Mouse (Mus musculus): ENCODE results near the gene Gm20532.

Gene Gm20532

DNA sequence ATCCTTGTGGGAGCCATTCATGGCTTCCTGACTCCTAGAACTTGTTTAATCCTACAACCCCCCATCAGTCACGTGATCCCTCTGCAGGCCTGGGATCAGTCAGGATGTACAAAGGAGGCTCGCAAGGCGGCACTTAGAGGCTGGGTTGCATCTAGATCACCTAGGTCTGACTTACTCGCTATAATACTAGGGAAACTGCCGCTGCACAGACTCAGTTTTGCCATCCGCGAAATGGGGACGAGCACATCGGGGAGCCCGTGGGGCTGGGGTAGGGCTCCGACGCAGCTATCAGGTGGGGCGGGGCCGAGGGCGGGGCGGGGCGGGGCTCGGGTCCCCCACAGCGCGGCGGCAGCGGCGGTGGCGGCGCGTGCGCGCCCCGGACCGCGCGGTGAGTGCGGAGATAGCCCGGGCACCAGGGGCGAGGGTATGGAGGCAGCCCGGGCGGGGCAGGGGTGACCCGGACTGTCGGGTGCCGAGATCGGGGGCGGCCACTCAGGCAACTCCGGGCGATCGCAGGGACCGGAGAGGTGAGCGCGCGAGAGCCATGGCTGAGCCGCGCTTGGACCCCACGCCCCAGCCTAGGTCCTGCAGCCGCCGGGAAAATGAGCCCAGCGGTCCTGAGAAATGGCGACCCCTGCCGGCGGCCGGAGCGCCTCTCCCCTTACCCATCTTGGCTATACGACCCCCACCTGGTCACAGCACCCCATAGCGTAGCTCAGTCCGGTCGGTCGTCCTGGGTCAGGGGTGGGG lies at the start of gene Gm20532:
TSS of gene Gm20532 (plus strand) at position 346 of the 750 bp plus-strand sequence.
- in situ Hi-C loops (cut with MseI, MboI) = no loop called here

DNA sequence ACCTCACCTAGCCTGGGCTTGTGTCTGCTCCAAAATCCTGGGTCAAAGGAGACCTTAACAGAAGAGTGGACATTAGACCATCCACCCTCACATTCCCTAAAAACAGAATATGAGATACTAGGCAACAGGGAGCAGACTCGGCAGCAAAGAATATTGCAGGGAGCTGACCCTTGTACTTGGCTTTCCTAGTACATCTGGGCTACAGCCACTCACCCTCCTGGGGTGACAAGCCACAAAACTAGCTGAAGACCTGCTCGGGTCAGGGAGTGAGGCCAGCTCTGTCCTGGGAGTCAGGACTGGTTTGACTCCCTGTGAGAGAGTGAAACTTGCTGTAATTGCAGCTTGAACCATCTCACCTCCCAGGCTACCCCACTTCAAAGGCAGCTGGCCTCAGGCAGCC lies 46.9 kb upstream of the Gm20532 start:
- in situ Hi-C loops (cut with MseI, MboI) = no loop called here

DNA sequence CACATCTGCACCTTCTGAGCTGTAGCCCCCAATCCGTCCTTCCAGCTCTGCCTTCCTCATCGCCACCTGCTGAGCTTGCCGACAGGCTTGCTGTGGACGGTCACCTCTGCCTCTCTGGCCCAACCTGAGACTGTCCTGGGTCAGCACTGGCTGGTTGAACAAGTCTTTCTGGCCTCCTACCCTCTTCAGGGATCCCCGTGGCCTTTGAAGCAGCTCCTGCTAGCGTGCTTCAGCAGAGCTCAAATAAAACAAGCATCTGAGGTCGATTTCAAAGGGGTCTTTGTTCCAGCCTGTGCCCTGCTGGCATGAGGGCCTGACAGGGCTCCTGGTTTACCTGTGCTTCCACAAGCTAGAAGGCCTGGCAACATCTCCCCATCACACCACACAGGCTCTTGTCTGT lies 45.7 kb upstream of the Gm20532 start:
- in situ Hi-C loops (cut with MseI, MboI) = no loop called here

- in situ Hi-C loops (cut with MseI, MboI) = no loop called here
Measured at GRCm38 (mm10) chr2:26541258-26541910, 45.1 kb upstream of the Gm20532 start.

DNA sequence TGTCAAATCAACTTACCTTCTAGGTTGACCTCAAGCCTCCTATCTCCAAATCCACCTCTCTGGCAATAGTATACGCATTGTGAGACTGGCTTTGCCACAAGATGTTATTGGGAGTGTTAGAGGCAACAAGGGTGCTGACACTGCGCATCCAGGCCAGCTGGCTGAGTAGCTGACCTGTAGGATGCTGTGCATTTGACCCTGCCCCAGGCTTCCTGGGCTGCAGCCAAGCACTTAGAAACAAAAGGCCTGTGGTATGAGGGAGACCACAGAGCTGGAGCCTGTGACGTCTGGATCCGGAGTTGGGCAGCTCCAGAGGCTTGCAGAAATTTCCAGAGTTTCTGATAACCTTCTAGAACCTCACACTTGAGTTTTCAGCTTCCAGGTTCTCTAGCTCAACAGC lies 43.3 kb upstream of the Gm20532 start:
- in situ Hi-C loops (cut with MseI, MboI) = no loop called here

DNA sequence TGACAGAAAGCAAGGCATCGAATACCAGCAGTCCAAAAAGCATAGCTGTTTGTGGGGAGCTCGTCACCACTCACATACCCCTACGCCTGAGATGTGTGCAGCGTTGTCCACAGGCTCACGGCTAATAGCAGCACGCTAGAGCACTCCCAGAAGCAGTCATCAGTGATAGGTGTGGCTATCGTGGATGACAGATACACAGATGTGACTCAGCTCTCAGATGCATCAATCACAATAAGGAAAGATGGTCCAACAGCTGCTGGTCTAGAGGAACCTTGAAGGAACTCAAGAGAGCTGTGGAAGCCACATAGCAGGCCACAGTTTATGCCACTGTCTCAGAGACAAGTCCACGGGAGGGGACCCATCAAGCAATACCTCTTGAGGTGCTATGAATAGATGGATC lies 42.7 kb upstream of the Gm20532 start:
- in situ Hi-C loops (cut with MseI, MboI) = no loop called here

GRCm38 (mm10) chr2:26544265-26544664 lies 42.2 kb upstream of the Gm20532 start:
- in situ Hi-C loops (cut with MseI, MboI) = no loop called here

- in situ Hi-C loops (cut with MseI, MboI) = no loop called here
Measured at GRCm38 (mm10) chr2:26547481-26547880, 39.0 kb upstream of the Gm20532 start.

DNA sequence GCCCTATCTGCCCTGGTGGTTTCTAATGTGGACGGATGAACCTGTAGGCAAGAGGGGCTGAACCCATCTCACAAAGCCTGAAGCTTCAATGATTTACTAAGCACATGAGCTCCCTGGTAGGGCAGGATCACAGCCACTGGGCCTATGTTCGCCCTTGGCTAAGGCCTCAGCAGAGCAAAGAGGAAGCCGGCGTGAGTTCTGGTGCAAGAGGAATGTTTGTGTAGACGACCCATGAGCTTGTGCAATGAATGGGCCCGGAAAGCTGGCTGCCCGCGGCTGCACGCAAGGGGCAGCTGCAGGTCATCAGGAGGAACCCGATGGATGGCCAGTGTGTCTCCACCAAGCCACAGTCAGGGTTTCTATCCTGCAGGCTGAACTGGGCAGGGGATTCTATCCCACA lies 36.6 kb upstream of the Gm20532 start:
- in situ Hi-C loops (cut with MseI, MboI) = no loop called here

DNA sequence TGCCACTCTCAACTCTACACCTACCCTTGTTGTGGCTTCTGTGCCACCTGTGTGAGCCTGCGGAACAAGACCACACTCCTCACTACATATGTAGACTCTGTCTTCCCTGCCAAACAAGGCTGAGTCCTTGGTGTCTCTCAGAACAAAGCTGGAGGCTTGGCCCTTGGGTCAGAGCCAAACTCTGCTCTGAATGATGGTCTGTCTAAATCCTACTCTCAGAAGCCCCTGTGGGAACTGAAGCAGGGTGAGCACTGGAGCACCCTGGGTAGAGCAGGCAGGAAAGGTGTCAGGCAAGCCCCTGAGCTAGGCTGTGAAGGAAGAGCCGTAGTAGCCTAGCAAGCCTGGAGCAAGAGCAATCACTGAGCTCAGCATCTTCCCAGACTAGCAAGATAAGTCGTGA lies 36.2 kb upstream of the Gm20532 start:
- in situ Hi-C loops (cut with MseI, MboI) = no loop called here

GRCm38 (mm10) chr2:26550777-26551176 lies 35.7 kb upstream of the Gm20532 start:
- in situ Hi-C loops (cut with MseI, MboI) = no loop called here

DNA sequence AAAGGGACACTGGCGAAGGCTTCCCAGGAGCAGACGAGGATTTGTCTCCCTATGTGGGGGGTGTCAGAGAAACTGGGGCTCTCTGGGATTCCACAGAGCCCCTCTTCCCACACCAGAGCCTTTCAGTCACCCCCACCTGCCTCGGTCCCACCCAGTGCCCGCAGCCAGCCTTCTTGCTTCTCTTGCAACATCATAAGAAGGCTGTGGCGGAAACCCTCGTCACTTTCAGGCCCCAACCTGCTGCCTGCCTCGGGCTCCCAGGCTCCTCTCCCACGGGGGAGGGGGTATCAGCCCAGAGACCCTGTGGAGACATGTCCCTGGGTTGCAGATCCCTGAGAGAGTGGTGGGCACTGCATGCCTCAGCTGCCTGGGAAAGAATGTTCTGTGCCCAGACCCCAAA lies 35.0 kb upstream of the Gm20532 start:
- in situ Hi-C loops (cut with MseI, MboI) = no loop called here

- in situ Hi-C loops (cut with MseI, MboI) = no loop called here
Measured at GRCm38 (mm10) chr2:26552066-26552465, 34.4 kb upstream of the Gm20532 start.

DNA sequence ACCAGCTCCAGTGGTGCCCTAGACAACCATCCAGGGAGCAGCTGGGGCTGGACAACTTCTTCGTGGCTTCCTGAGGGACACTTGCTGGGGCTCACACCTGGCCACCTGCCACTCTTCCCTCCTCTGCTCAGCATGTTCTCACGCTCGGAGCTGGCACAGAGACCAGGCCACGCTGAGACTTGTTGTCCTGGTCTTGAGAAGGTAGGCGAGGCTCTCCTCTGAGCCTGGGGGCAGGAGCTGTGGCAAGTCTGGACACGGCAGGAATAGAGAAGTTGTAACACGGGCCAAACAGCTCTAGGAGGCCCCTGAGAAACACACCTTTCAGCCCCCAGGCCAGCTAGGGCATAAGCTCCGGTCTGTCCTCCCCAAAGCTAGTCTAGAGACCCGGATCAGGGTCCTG lies 32.5 kb upstream of the Gm20532 start:
- in situ Hi-C loops (cut with MseI, MboI) = no loop called here

DNA sequence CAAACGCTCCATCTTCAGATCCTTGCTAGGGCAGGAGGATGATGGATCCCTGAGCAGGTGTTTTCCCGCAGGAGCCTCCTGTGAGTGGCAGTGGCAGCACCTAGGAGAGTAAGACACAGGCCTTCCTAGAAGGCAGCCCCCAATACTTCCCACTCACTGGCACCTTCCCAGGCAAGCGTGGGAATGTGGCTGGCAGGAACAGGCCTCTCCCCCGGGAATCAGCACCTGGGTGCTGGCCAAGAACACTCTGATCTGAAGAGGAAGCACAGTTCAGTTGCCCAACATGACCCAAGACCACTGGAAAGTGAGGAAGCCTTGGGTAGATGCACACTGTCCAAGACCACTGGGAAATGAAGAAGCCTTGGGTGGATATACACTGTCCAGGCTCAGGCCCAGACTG lies 31.4 kb upstream of the Gm20532 start:
- in situ Hi-C loops (cut with MseI, MboI) = no loop called here

GRCm38 (mm10) chr2:26556535-26556993 lies 29.9 kb upstream of the Gm20532 start:
- in situ Hi-C loops (cut with MseI, MboI) = no loop called here

DNA sequence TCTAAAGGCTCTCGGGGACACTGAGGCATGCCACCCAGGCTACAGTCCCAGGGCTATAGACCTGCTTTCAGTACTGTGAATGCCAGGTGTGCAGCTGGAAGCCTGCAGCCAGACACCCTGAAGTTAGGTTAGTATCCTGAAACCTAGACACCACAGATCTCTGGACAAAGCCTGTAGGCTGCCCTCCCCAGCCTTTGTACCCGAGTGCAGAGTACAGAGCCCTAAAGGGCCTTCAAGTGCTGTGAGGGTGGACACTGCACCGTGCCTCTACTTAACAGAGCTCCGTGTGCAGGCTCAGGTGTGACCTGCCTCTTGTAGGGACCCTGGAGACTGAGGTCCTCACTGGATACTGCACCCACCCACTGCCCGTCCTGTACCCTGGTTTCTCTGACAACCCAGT lies 25.9 kb upstream of the Gm20532 start:
- in situ Hi-C loops (cut with MseI, MboI) = loop anchor here (5.0 to 10.0 kb wide), 2 partner anchors 113 to 256 kb away; partner anchors contain the start of gene Sec16a (in 2 of the 2)

GRCm38 (mm10) chr2:26561351-26562016 lies 25.0 kb upstream of the Gm20532 start:
- in situ Hi-C loops (cut with MseI, MboI) = loop anchor here (5.0 to 10.0 kb wide), 2 partner anchors 114 to 257 kb away; partner anchors contain the start of gene Sec16a (in 2 of the 2)

GRCm38 (mm10) chr2:26566221-26566620 lies 20.2 kb upstream of the Gm20532 start:
- in situ Hi-C loops (cut with MseI, MboI) = loop anchor here in 1 of 2 experiments (10.0 kb wide), 1 partner anchor 261 kb away; no protein-coding TSS in a partner anchor

DNA sequence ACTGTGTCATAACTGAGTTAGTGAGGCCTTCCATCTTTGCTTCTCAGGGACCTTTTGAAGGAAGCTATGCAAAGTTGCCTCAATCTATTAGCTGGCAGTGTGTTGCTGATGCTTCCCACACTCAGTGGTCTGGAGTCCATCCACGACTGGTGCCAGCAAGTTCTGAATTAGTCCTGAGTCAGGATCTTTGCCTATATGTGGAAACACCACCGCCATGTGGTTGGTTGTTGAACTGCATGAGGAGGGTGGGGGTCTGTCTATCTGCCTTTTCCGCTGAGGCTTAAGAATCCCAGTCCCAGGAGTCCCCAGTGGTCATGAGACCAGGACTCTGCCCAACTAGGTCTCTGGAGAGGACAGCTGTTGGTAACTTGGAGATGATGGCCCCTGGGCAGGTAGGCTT lies 16.4 kb upstream of the Gm20532 start:
- in situ Hi-C loops (cut with MseI, MboI) = no loop called here

DNA sequence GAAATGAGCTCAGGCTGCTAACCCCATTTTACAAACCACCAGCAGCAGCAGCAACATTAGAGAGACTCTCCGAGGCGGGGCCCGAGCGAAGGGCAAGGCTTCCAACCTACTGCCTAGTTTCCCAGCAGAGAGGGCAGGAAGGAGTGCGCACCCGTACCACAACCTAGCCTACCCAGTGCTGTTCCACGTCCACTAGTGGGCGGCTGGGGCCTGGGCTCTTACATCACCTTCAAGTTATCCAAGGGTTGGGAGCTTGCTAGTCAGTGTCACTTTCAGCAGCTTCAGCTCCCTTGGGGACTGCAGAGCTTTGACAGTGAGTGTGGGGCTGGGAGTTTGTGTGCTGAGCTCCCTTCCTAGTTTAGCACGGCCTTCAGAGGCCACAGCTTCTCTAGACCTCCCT lies 15.0 kb upstream of the Gm20532 start:
- in situ Hi-C loops (cut with MseI, MboI) = no loop called here

GRCm38 (mm10) chr2:26571826-26572225 lies 14.6 kb upstream of the Gm20532 start:
- in situ Hi-C loops (cut with MseI, MboI) = no loop called here

All from mouse trophoblast stem cell (cell line).